Mouse (Mus musculus) midbrain, embryonic 15.5 days (tissue): ENCODE measurements around the gene Uba6. TPM values are rescaled to one million over a fixed set of nuclear protein-coding genes. Genes with fewer than 3 reads are reported as not detected.
A peak's percentile ranks its signal among the peaks of the same experiment; 100 is the strongest.

Experiments used
- ATAC-seq: fragments of 200-750 bp; cut with Nextera tagmentation; replicated peaks from 2 replicates; pipeline ENCODE4 v1.8.0; 2017; ENCODE audit warnings: moderate TSS enrichment
- H3K27ac ChIP-seq: fragments of 300-500 bp; sonication (generic); 2 replicates; pipeline ENCODE4 v1.5.1; 2015; ENCODE audit warnings: mild to moderate bottlenecking, inconsistent platforms
- H3K27me3 ChIP-seq: fragments of 300-500 bp; sonication (generic); replicated peaks from 2 replicates; pipeline ENCODE4 v1.6.1; 2015; ENCODE audit warnings: inconsistent platforms
- H3K36me3 ChIP-seq: fragments of 300-500 bp; sonication (generic); replicated peaks from 2 replicates; pipeline ENCODE4 v1.6.1; 2015; ENCODE audit warnings: inconsistent platforms
- H3K4me1 ChIP-seq: fragments of 300-500 bp; sonication (generic); 2 replicates; pipeline ENCODE4 v1.6.1; 2015; ENCODE audit warnings: inconsistent platforms
- H3K4me2 ChIP-seq: fragments of 300-500 bp; sonication (generic); 2 replicates; pipeline ENCODE4 v1.6.1; 2015; ENCODE audit warnings: inconsistent platforms, mild to moderate bottlenecking, moderate library complexity
- H3K4me3 ChIP-seq: fragments of 300-500 bp; sonication (generic); 2 replicates; pipeline ENCODE4 v1.5.1; 2015; ENCODE audit warnings: mild to moderate bottlenecking, inconsistent platforms
- H3K9ac ChIP-seq: fragments of 300-500 bp; sonication (generic); 2 replicates; pipeline ENCODE4 v1.6.1; 2015; ENCODE audit warnings: mild to moderate bottlenecking, inconsistent platforms
- H3K9me3 ChIP-seq: fragments of 300-500 bp; sonication (generic); 2 replicates; pipeline ENCODE4 v1.6.1; 2016; ENCODE audit warnings: inconsistent platforms
- WGBS: fragments of 180-500 bp; shearing (Covaris S2); methylation state at CpG from one replicate; pipeline ENCODE4 v1.1.7; 2015; ENCODE audit warnings: mixed read lengths; 5-methylcytosine and 5-hydroxymethylcytosine counted together
- polyA plus RNA-seq: library from polyadenylated mRNA; unstranded; fragments of >200 nt; fragmentation: Nextera tagmentation; extraction: Ambion mirVana; gene quantifications from 2 replicates; pipeline ENCODE4 v1.2.1, GENCODE M21; 2015

The Uba6 gene
- 11.7 and 13.0 TPM in 2 replicates for polyA plus RNA-seq

GRCm38 (mm10) chr5:86172449-86173161 is at the start of gene Uba6:
Gene Uba6 (minus strand): TSS chr5:86172803.
- peak within 1 kb of the TSS; percentile 97 for H3K27ac ChIP-seq
- peak within 1 kb of the TSS; percentile 84 for H3K4me3 ChIP-seq
- H3K36me3 ChIP-seq, result 0 out of 2 replicates have a peak, but pooled peaks cover 3% of the 10 kb centered on the region
- peak within 1 kb of the TSS; percentile 83 for H3K9ac ChIP-seq
- peak; percentile 100 for ATAC-seq
- no peaks in the 10 kb centered on the region for H3K27me3 ChIP-seq
- H3K4me2 ChIP-seq, result peak within 1 kb of the TSS; percentile 82
- H3K9me3 ChIP-seq, result no peaks in the 10 kb centered on the region
- WGBS, result under 1% methylated on average over 63 of the region's 67 CpGs
- peaks cover 16% of the 10 kb centered on the region for H3K4me1 ChIP-seq

- ATAC-seq, result no peak
- no peaks in the 10 kb centered on the region for H3K9me3 ChIP-seq
- no peaks in the 10 kb centered on the region for H3K27me3 ChIP-seq
- 89% methylated on average over 10 of the region's 10 CpGs for WGBS
- no peak within 1 kb of the TSS for H3K4me2 ChIP-seq
- H3K36me3 ChIP-seq, result no peaks in the 10 kb centered on the region
- no peaks in the 10 kb centered on the region for H3K4me1 ChIP-seq
- H3K4me3 ChIP-seq, result no peak within 1 kb of the TSS
- H3K9ac ChIP-seq, result no peak within 1 kb of the TSS
- no peak within 1 kb of the TSS for H3K27ac ChIP-seq
Observed at GRCm38 (mm10) chr5:86197801-86198200, 25.2 kb upstream of the Uba6 start, which contains the start of gene Gnrhr. Gene Gnrhr (minus strand): TSS chr5:86197901.

GRCm38 (mm10) chr5:86191356-86191755 is 18.8 kb upstream of the Uba6 start:
- Histone ChIP-seq H3K4me3 (no peak overlapping the region), H3K9me3 (no peaks in the 10 kb centered on the region), H3K4me2 (no peak overlapping the region), H3K4me1 (no peaks in the 10 kb centered on the region), H3K36me3 (no peaks in the 10 kb centered on the region), H3K27ac (no peak overlapping the region), H3K27me3 (no peaks in the 10 kb centered on the region), H3K9ac (no peak overlapping the region)
- ATAC-seq, result peak; percentile 80
- 12% methylated on average over 4 of the region's 4 CpGs for WGBS

GRCm38 (mm10) chr5:86190770-86191169 is 18.2 kb upstream of the Uba6 start:
- WGBS, result 27% methylated on average over 5 of the region's 5 CpGs
- no peak overlapping the region for H3K4me2 ChIP-seq
- H3K4me3 ChIP-seq, result no peak overlapping the region
- ATAC-seq, result 0 out of 2 replicates have a peak, but pooled peaks have one; percentile 39
- H3K27me3 ChIP-seq, result no peaks in the 10 kb centered on the region
- no peaks in the 10 kb centered on the region for H3K36me3 ChIP-seq
- H3K9me3 ChIP-seq, result no peaks in the 10 kb centered on the region
- no peaks in the 10 kb centered on the region for H3K4me1 ChIP-seq
- no peak overlapping the region for H3K27ac ChIP-seq
- H3K9ac ChIP-seq, result no peak overlapping the region

GRCm38 (mm10) chr5:86190290-86190689 is 17.7 kb upstream of the Uba6 start:
- no peak overlapping the region for H3K4me3 ChIP-seq
- no peak; the same call in 1 of the 2 replicates for ATAC-seq
- no peak overlapping the region for H3K4me2 ChIP-seq
- no peaks in the 10 kb centered on the region for H3K36me3 ChIP-seq
- no peaks in the 10 kb centered on the region for H3K9me3 ChIP-seq
- no peaks in the 10 kb centered on the region for H3K4me1 ChIP-seq
- WGBS, result 37% methylated on average over 15 of the region's 15 CpGs
- no peak overlapping the region for H3K27ac ChIP-seq
- H3K9ac ChIP-seq, result no peak overlapping the region
- no peaks in the 10 kb centered on the region for H3K27me3 ChIP-seq

GRCm38 (mm10) chr5:86187441-86187840 is 14.8 kb upstream of the Uba6 start:
- H3K9ac ChIP-seq, result no peak overlapping the region
- no peak overlapping the region for H3K4me2 ChIP-seq
- H3K9me3 ChIP-seq, result no peaks in the 10 kb centered on the region
- H3K36me3 ChIP-seq, result no peaks in the 10 kb centered on the region
- H3K27ac ChIP-seq, result no peak overlapping the region
- no peaks in the 10 kb centered on the region for H3K27me3 ChIP-seq
- WGBS, result 78% methylated on average over 6 of the region's 6 CpGs
- H3K4me3 ChIP-seq, result no peak overlapping the region
- no peaks in the 10 kb centered on the region for H3K4me1 ChIP-seq
- ATAC-seq, result no peak

DNA sequence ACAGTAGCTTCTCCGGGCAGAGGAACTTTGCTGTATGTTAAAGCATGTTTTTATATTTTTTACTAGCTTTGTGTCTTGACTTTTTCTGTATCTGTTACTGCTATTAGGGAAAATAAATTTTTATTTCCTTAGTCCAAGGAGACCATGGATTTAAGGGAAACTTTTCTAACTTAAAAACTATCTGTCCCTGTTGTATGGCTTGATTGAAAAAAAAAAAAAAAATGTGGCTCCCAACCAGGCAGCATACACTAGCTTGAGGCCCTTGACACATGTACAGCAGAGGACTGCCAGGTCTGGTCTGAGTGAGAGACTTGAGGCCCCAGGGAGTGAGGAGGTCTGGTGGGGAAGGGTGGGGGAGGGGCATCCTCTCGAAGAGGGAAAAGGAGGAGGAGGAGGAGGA is 1.2 kb upstream of the Uba6 start:
- H3K4me3 ChIP-seq, result no peak overlapping the region
- no peaks in the 10 kb centered on the region for H3K27me3 ChIP-seq
- no peak for ATAC-seq
- WGBS, result 54% methylated on average over 2 of the region's 2 CpGs
- H3K9me3 ChIP-seq, result no peaks in the 10 kb centered on the region
- H3K4me2 ChIP-seq, result no peak overlapping the region
- no peak overlapping the region for H3K27ac ChIP-seq
- H3K36me3 ChIP-seq, result 0 out of 2 replicates have a peak, but pooled peaks cover 3% of the 10 kb centered on the region
- peaks cover 16% of the 10 kb centered on the region for H3K4me1 ChIP-seq
- no peak overlapping the region for H3K9ac ChIP-seq

DNA sequence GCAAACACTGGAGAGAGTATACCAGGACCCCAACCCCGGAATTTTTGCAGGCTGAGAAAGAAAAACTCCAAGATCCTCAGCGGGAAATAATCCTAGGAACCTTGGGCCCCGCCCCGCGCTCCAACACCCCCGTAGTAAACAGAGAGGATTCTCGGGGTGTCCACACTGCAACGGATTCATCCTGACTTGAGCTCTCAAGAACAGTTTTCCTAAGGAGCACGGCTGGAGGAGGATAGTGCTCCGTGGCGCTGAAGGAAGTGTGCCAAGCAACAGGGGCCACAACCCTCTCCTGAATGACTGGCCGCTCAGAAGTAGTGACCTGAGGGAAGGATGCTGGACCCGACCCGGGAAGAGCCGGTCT is 535 bp downstream of the Uba6 start:
- Histone ChIP-seq H3K27ac (peak overlapping the region; percentile 97), H3K9ac (peak overlapping the region; percentile 83), H3K9me3 (no peaks in the 10 kb centered on the region), H3K4me2 (peak overlapping the region; percentile 82), H3K4me1 (peaks cover 16% of the 10 kb centered on the region), H3K27me3 (no peaks in the 10 kb centered on the region), H3K4me3 (peak overlapping the region; percentile 84), H3K36me3 (0 out of 2 replicates have a peak, but pooled peaks cover 3% of the 10 kb centered on the region)
- no peak for ATAC-seq
- WGBS, result under 1% methylated on average over 15 of the region's 15 CpGs

- H3K27me3 ChIP-seq, result no peaks in the 10 kb centered on the region
- no peak overlapping the region for H3K4me3 ChIP-seq
- H3K4me1 ChIP-seq, result no peaks in the 10 kb centered on the region
- no peak for ATAC-seq
- no peak overlapping the region for H3K9ac ChIP-seq
- no peak overlapping the region for H3K4me2 ChIP-seq
- H3K9me3 ChIP-seq, result no peaks in the 10 kb centered on the region
- H3K36me3 ChIP-seq, result peaks cover 12% of the 10 kb centered on the region
- H3K27ac ChIP-seq, result no peak overlapping the region
Observed at GRCm38 (mm10) chr5:86129828-86130227, 42.8 kb downstream of the Uba6 start.

DNA sequence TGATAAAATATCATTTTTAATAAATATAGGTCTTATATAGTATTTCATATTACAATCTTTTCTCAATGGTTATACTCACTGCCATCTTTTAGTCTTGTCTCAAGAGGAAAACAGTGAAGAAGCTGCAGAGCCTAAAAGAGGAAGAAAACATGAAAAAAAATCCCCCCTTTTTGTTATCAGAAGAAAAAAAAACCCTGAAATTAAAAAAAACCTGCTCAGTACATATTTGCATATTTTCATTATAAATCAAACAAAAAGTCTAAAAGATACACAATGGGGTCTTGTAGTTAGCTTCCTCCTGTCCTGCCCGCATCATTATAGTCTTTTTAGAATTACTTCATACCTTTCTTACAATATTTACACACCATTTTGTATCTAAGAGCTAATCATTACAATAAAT is 43.9 kb downstream of the Uba6 start:
- H3K9me3 ChIP-seq, result no peaks in the 10 kb centered on the region
- ATAC-seq, result no peak

DNA sequence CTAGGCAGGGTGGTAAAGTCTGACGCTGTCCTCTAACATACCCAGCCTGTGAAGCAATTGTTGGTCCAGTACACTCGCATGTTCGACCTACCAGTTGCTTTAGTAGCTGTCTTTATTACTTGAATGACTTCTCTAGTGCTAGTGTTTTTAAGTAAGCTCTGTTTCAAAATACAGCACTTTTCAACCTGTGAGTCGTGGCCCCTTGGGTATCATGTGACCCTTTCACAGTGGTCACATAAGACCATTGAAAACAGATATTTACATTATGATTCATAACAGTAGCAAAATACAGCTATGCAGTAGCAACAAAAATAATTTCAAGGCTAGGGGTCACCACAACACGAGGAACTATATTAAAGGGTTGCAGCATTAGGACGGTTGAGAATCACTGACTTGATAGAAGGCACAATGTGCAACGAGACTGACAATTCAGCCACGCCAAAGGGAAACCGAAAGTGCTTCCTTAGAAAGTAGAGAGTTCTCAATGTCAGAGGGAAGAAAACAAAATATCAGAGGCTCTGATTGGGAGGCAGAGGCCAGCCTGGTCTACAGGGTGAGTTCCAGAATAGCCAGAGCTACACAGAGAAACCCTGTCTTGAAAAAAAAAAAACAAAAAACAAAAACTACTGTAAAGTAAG is 54.0 kb downstream of the Uba6 start:
- H3K9ac ChIP-seq, result no peak overlapping the region
- H3K4me1 ChIP-seq, result no peaks in the 10 kb centered on the region
- H3K4me2 ChIP-seq, result no peak overlapping the region
- no peaks in the 10 kb centered on the region for H3K27me3 ChIP-seq
- no peak overlapping the region for H3K27ac ChIP-seq
- WGBS, result 91% methylated on average over 9 of the region's 9 CpGs
- ATAC-seq, result no peak
- H3K36me3 ChIP-seq, result peaks cover 20% of the 10 kb centered on the region; the same call in 1 of the 2 replicates
- H3K9me3 ChIP-seq, result no peaks in the 10 kb centered on the region
- no peak overlapping the region for H3K4me3 ChIP-seq

More for the DNA sequence above, 43.9 kb downstream of the Uba6 start:
- H3K4me2 ChIP-seq, result no peak overlapping the region
- H3K36me3 ChIP-seq, result peaks cover 9% of the 10 kb centered on the region
- no peak overlapping the region for H3K4me3 ChIP-seq
- no peak overlapping the region for H3K9ac ChIP-seq
- H3K27ac ChIP-seq, result no peak overlapping the region
- WGBS, result 95% methylated on average over 1 of the region's 1 CpGs
- no peaks in the 10 kb centered on the region for H3K27me3 ChIP-seq
- H3K4me1 ChIP-seq, result no peaks in the 10 kb centered on the region

- H3K9ac ChIP-seq, result no peak overlapping the region
- H3K27me3 ChIP-seq, result no peaks in the 10 kb centered on the region
- no peak overlapping the region for H3K27ac ChIP-seq
- no peaks in the 10 kb centered on the region for H3K4me1 ChIP-seq
- H3K36me3 ChIP-seq, result peaks cover 9% of the 10 kb centered on the region; the same call in 1 of the 2 replicates
- no peak overlapping the region for H3K4me2 ChIP-seq
- H3K4me3 ChIP-seq, result no peak overlapping the region
- no peaks in the 10 kb centered on the region for H3K9me3 ChIP-seq
- 83% methylated on average over 1 of the region's 1 CpGs for WGBS
- ATAC-seq, result no peak
Observed at GRCm38 (mm10) chr5:86113997-86114396, 58.6 kb downstream of the Uba6 start.
